Mouse (Mus musculus) lung, postnatal 0 days (tissue): ENCODE measurements at regions not wholly inside any gene's neighbourhood (a gene's known extent, or its start where the extent isn't known, plus 50 kb on each side); places are given as distances from the start of the nearest gene placed in this dataset.
"Not testable (repeated sequence)": the region's sequence is repeated elsewhere in the genome, so short reads cannot be mapped to it uniquely, and the experiment has no call there.

ENCODE experiments used
- ATAC-seq: fragments of 200-750 bp; cut with Nextera tagmentation; 2 replicates; pipeline ENCODE4 v1.8.0; 2017; ENCODE audit warnings: moderate library complexity
- DNase-seq: peaks from one replicate; pipeline ENCODE4 v3.0.0-alpha.2; 2016; ENCODE audit warnings: low spot score
- H3K27ac ChIP-seq: fragments of 300-500 bp; sonication (generic); 2 replicates; pipeline ENCODE4 v1.5.1; 2014; ENCODE audit warnings: antibody characterized with exemption, mild to moderate bottlenecking, low read length, mixed read lengths
- H3K27me3 ChIP-seq: fragments of 300-500 bp; sonication (generic); replicated peaks from 2 replicates; pipeline ENCODE4 v1.6.1; 2014; ENCODE audit warnings: low read length, mixed read lengths; ENCODE audit not compliant: insufficient read depth
- H3K36me3 ChIP-seq: fragments of 300-500 bp; sonication (generic); 2 replicates; pipeline ENCODE4 v1.6.1; 2014; ENCODE audit warnings: low read length, mixed read lengths; ENCODE audit not compliant: insufficient read depth
- H3K4me1 ChIP-seq: fragments of 300-500 bp; sonication (generic); 2 replicates; pipeline ENCODE4 v1.6.1; 2014; ENCODE audit warnings: antibody characterized with exemption, low read depth, low read length, mixed read lengths; ENCODE audit not compliant: insufficient read depth
- H3K4me2 ChIP-seq: fragments of 300-500 bp; sonication (generic); replicated peaks from 2 replicates; pipeline ENCODE4 v1.6.1; 2014; ENCODE audit warnings: low read depth, mild to moderate bottlenecking, low read length, moderate library complexity, mixed read lengths
- H3K4me3 ChIP-seq: fragments of 300-500 bp; sonication (generic); 2 replicates; pipeline ENCODE4 v1.5.1; 2014; ENCODE audit warnings: low read depth, low read length
- H3K9ac ChIP-seq: fragments of 300-500 bp; sonication (generic); replicated peaks from 2 replicates; pipeline ENCODE4 v1.6.1; 2014; ENCODE audit warnings: low read depth, mild to moderate bottlenecking
- H3K9me3 ChIP-seq: fragments of 300-500 bp; sonication (generic); 2 replicates; pipeline ENCODE4 v1.6.1; 2016; ENCODE audit warnings: low read length, mixed read lengths
- CTCF ChIP-seq: IDR thresholded peaks from 2 replicates; pipeline ENCODE4 v1.5.1; 2016; ENCODE audit warnings: antibody characterized with exemption, mild to moderate bottlenecking
- EP300 ChIP-seq: IDR thresholded peaks from 2 replicates; pipeline ENCODE4 v1.6.1; 2016; ENCODE audit warnings: antibody characterized with exemption, mild to moderate bottlenecking, control low read depth
- WGBS: fragments of 180-500 bp; shearing (Covaris S2); extraction: QIAGEN DNeasy Blood & Tissue Kit; methylation state at CpG from one replicate; pipeline ENCODE4 v1.1.7; 2014; 5-methylcytosine and 5-hydroxymethylcytosine counted together

DNA sequence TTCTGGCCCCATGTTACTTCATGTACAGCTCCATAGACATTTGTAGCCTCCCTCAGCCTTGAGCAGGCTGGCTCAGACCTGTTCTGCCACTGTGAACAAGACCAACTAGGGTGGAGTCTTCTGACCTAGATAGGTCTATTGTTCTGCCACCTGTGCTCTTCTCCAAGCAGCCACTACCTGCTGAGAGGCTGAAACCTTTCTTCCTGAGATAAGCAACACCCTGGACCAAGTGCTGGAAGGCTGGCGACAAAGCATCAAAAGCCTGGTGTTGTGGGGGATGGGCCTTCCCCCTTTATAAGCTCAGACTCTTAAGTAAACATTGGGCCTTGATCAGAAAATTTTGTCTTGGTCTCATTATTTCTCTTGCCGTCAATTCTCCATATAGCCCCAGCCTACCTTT, 132.8 kb downstream of the Glrx3 start:
- no peaks in the 10 kb centered on the region for H3K9me3 ChIP-seq
- H3K9ac ChIP-seq = no peak overlapping the region
- H3K4me3 ChIP-seq = no peak overlapping the region
- H3K27me3 ChIP-seq = no peaks in the 10 kb centered on the region
- no peak for TF ChIP-seq CTCF
- TF ChIP-seq EP300 = no peak
- H3K4me2 ChIP-seq = no peak overlapping the region
- no peak for DNase-seq
- ATAC-seq = no peak
- H3K36me3 ChIP-seq = no peaks in the 10 kb centered on the region
- 61% methylated on average over 2 of the region's 2 CpGs for WGBS
- H3K27ac ChIP-seq = no peak overlapping the region
- no peaks in the 10 kb centered on the region for H3K4me1 ChIP-seq

DNA sequence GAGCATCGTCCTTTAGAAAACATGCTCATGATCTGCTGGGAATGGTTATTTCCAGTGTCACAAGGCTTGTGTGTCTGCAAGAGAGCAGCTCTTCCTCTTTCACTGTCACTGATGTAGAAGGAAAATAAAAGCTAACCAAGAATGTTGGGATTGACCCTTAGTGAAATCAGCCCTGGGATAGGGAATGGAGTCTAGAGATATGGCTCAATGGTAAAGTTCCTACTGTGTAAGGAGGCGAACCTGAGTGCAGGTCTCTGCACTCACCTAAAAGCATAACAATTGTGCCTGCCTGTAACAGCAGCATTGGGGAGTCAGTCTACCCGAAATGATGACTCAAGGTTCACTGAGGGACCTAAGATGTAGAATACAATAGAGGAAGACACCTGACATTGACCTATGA, 138.1 kb downstream of the Glrx3 start:
- Histone ChIP-seq H3K4me1 (no peaks in the 10 kb centered on the region), H3K9me3 (no peaks in the 10 kb centered on the region), H3K27me3 (no peaks in the 10 kb centered on the region), H3K27ac (no peak overlapping the region), H3K4me3 (no peak overlapping the region), H3K4me2 (no peak overlapping the region), H3K9ac (no peak overlapping the region), H3K36me3 (no peaks in the 10 kb centered on the region)
- DNase-seq (no peak), ATAC-seq (no peak)
- 77% methylated on average over 3 of the region's 3 CpGs for WGBS
- TF ChIP-seq EP300 (no peak), CTCF (no peak)

DNA sequence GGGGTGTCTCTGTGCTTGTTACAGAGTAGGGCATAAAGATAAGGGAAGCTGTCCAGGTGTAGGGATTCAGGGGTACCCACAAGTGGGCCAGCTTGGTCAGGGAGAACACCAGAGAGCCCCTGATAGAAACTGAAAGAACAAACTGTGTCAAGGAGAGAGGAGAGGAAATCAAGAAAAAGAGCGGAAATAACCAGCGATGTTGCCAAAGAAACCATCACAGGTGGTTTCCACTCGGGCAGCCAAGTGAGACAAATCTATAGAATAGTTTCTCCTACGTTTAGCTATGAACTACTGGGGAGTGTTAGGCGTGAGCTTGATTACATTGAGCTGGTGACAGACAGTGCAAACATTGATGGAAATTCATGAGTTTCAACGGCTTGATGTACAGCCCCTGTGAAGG, 138.8 kb downstream of the Glrx3 start:
- Histone ChIP-seq H3K9ac (no peak overlapping the region), H3K4me2 (no peak overlapping the region), H3K9me3 (no peaks in the 10 kb centered on the region), H3K4me3 (no peak overlapping the region), H3K36me3 (no peaks in the 10 kb centered on the region), H3K27ac (no peak overlapping the region), H3K27me3 (no peaks in the 10 kb centered on the region), H3K4me1 (no peaks in the 10 kb centered on the region)
- DNase-seq = no peak
- 48% methylated on average over 6 of the region's 6 CpGs for WGBS
- ATAC-seq = no peak
- TF ChIP-seq EP300 (no peak), CTCF (no peak)

DNA sequence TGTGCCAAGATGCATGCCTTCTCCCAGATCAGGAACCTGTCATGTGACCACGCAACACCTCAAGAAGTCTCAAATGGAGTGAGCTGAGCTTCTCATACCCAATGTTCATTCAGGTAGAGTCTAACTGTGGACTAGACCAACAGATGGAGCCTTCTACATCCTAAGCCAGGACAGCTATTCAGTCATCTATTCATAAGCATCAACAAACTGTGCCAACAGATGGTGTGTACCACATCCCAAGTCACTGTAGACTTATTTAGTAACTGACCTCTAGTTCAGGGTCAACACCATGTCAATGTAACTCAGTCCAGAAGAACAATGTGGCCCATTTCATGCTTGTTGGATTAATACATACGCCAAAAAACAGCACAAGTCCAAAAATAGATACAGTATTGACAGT, 146.1 kb downstream of the Glrx3 start:
- H3K27ac ChIP-seq = no peak overlapping the region
- whole genome bisulfite sequencing = 81% methylated on average over 2 of the region's 2 CpGs
- H3K4me3 ChIP-seq = no peak overlapping the region

DNA sequence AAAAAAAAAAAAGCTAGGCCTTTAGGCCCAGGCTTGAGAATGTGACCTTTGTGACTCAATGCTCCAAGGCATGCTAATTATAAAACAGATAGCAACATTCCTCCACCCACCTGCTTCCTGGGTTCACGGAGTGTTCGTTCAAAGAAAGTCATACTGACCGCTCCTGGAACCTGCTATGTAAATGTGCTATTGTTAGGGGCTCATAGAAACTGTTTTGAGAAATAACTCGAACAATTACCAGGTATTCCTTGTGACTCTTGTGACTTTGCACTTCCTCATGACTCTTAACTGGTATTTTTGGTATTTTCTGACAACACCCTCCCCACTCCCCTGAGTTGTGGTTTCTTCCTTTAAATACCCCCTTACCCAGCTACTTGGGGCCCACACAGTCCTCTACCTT, 147.5 kb downstream of the Glrx3 start:
- not testable (repeated sequence) for H3K9ac ChIP-seq, DNase-seq, H3K27ac ChIP-seq, H3K27me3 ChIP-seq, H3K4me3 ChIP-seq, H3K9me3 ChIP-seq, H3K4me2 ChIP-seq, H3K4me1 ChIP-seq, ATAC-seq, H3K36me3 ChIP-seq
- WGBS = 59% methylated on average over 4 of the region's 4 CpGs

More for the DNA sequence above, 146.1 kb downstream of the Glrx3 start:
- TF ChIP-seq EP300 (no peak), CTCF (no peak)
- Histone ChIP-seq H3K36me3 (no peaks in the 10 kb centered on the region), H3K9me3 (no peaks in the 10 kb centered on the region), H3K4me1 (no peaks in the 10 kb centered on the region), H3K27me3 (no peaks in the 10 kb centered on the region), H3K9ac (no peak overlapping the region), H3K4me2 (no peak overlapping the region)
- ATAC-seq (no peak), DNase-seq (no peak)

DNA sequence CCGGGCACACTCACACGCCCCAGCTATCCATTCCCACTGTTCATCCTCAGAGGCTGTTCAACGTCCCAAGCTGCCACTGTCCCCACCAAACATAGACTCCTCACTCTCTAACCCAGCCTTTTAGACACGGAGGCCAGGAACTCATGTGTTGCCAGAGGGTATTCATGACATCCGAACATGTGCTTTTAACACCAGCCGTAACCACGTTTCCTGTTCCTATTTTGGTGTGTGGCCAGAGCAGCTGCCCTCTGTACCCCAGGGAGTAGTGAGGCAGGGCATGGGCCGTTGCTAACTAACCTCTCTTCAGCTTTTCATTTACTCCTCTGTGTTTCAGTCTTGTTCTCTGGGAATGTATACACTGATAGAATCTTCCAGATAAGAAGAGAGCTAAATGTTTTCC, 156.2 kb downstream of the Glrx3 start:
- Histone ChIP-seq H3K27me3 (no peaks in the 10 kb centered on the region), H3K36me3 (no peaks in the 10 kb centered on the region), H3K9ac (no peak overlapping the region), H3K4me1 (no peaks in the 10 kb centered on the region), H3K9me3 (no peaks in the 10 kb centered on the region), H3K4me2 (no peak overlapping the region), H3K4me3 (no peak overlapping the region), H3K27ac (no peak overlapping the region)
- 43% methylated on average over 8 of the region's 8 CpGs for WGBS
- TF ChIP-seq CTCF (no peak), EP300 (no peak)
- DNase-seq = no peak
- no peak for ATAC-seq

DNA sequence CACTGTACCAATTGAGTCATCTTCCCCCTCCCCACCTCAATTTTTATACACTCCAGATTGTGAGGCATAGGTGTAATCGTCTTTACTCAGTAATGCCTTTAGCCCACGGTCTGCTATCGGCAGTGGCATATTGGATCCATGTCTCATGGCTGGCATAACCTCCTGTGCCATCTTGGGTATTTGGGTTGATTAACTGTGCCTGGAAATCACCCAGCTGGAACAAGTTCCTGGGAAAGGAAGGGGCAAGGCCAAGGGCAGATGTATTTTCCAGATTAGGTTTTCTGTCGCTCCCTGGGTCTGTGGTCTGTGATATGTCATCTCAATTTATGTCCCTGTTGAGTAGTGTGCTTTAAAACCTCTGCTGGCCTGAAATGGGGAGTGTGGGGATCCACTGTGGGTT, 158.2 kb downstream of the Glrx3 start:
- Histone ChIP-seq H3K36me3 (no peaks in the 10 kb centered on the region), H3K4me1 (no peaks in the 10 kb centered on the region), H3K9me3 (no peaks in the 10 kb centered on the region), H3K27me3 (no peaks in the 10 kb centered on the region), H3K9ac (no peak overlapping the region), H3K27ac (no peak overlapping the region), H3K4me2 (no peak overlapping the region), H3K4me3 (no peak overlapping the region)
- no peak for ATAC-seq
- DNase-seq = no peak
- TF ChIP-seq CTCF = no peak
- TF ChIP-seq EP300 = no peak
- 62% methylated on average over 4 of the region's 4 CpGs for WGBS
